Mouse (Mus musculus): ENCODE results near the gene Rnf183.

- TF ChIP-seq POLR2A (IDR thresholded peaks at IDR 0.05; ENCODE audit: borderline replicate concordance, extremely low read depth, insufficient read depth, insufficient read length, poor library complexity, severe bottlenecking) (no peak), CTCF (IDR thresholded peaks at IDR 0.05; ENCODE audit: borderline replicate concordance, extremely low read depth, insufficient read depth, insufficient read length) (no peak)
Observed at GRCm38 (mm10) chr4:62389592-62390512, 45.2 kb downstream of the Rnf183 start.

Measured in brain, embryonic 14.5 days (tissue).